Mouse (Mus musculus) liver, adult 2 months (tissue): ENCODE measurements around the gene Epo. TPM values are rescaled to one million over a fixed set of nuclear protein-coding genes. Genes with fewer than 3 reads are reported as not detected.

Experiments used
- DNase-seq: peaks from one replicate; pipeline ENCODE4 v3.0.0-alpha.2; 2011; ENCODE audit warnings: low read depth, low spot score; ENCODE audit errors: extremely low read depth
- H3K27ac ChIP-seq: fragments of 200-500 bp; replicated peaks from 2 replicates; pipeline ENCODE4 v1.5.1; 2012; ENCODE audit warnings: low read depth, mild to moderate bottlenecking, control low read depth, inconsistent platforms, low read length; ENCODE audit not compliant: insufficient read depth
- H3K27me3 ChIP-seq: fragments of 200-500 bp; 2 replicates; pipeline ENCODE4 v1.6.1; 2012; ENCODE audit warnings: mild to moderate bottlenecking, moderate library complexity, low read length, inconsistent platforms; ENCODE audit not compliant: control insufficient read depth, insufficient read depth
- H3K36me3 ChIP-seq: fragments of 200-500 bp; 2 replicates; pipeline ENCODE4 v1.6.1; 2012; ENCODE audit warnings: low read length, inconsistent platforms; ENCODE audit not compliant: control insufficient read depth, insufficient read depth
- H3K4me1 ChIP-seq: fragments of 200-500 bp; 2 replicates; pipeline ENCODE4 v1.6.1; 2011; ENCODE audit warnings: low read length; ENCODE audit not compliant: control insufficient read depth, insufficient read depth
- H3K4me3 ChIP-seq: fragments of 200-500 bp; 2 replicates; pipeline ENCODE4 v1.5.1; 2011; ENCODE audit warnings: low read depth, mild to moderate bottlenecking, control low read depth, low read length, moderate library complexity; ENCODE audit not compliant: insufficient read depth
- H3K79me2 ChIP-seq: fragments of 200-500 bp; 2 replicates; pipeline ENCODE4 v1.6.1; 2012; ENCODE audit warnings: inconsistent platforms, mild to moderate bottlenecking, low read length, moderate library complexity; ENCODE audit not compliant: control insufficient read depth, insufficient read depth
- H3K9ac ChIP-seq: fragments of 200-500 bp; 2 replicates; pipeline ENCODE4 v1.6.1; 2012; ENCODE audit warnings: low read depth, mild to moderate bottlenecking, control low read depth, inconsistent platforms, low read length
- CTCF ChIP-seq: fragments of 200-500 bp; IDR thresholded peaks from 2 replicates; pipeline ENCODE4 v1.5.1; 2011; ENCODE audit warnings: low read depth, low read length, control low read depth
- POLR2A ChIP-seq: fragments of 200-500 bp; IDR thresholded peaks from 2 replicates; pipeline ENCODE4 v1.6.1; 2011; ENCODE audit warnings: low read length, control low read depth; ENCODE audit not compliant: insufficient read depth; ENCODE audit errors: extremely low read depth
- WGBS: fragments of 180-500 bp; shearing (Covaris S2); methylation state at CpG from one replicate; pipeline ENCODE4 v1.1.7; 2018; 5-methylcytosine and 5-hydroxymethylcytosine counted together
- polyA plus RNA-seq: library from polyadenylated mRNA; depleted of rRNA; stranded (reverse); fragments of >200 nt; gene quantifications from 2 replicates; pipeline ENCODE4 v1.2.3, GENCODE M21; 2012
- total RNA-seq: library from RNA; depleted of rRNA; stranded (reverse); fragments of >200 nt; gene quantifications from 2 replicates; pipeline ENCODE4 v1.2.3, GENCODE M21; 2014

The Epo gene
- total and polyA plus RNA-seq, 2 experiments = not detected

- H3K4me3 ChIP-seq = no peak overlapping the region
- no peak overlapping the region for H3K9ac ChIP-seq
- peaks cover 2% of the 10 kb centered on the region for H3K4me1 ChIP-seq
- no peak overlapping the region for H3K27ac ChIP-seq
- no peaks in the 10 kb centered on the region for H3K36me3 ChIP-seq
- WGBS = 13% methylated on average over 13 of the region's 13 CpGs
- H3K79me2 ChIP-seq = no peaks in the 10 kb centered on the region
- TF ChIP-seq CTCF = no peak
- TF ChIP-seq POLR2A = no peak
- no peaks in the 10 kb centered on the region for H3K27me3 ChIP-seq
- DNase-seq = peak; percentile 83
These were observed 39.2 kb downstream of the Epo start for GRCm38 (mm10) chr5:137493831-137494230.

GRCm38 (mm10) chr5:137491559-137491958 lies 41.5 kb downstream of the Epo start:
- H3K36me3 ChIP-seq = no peaks in the 10 kb centered on the region
- H3K9ac ChIP-seq = no peak overlapping the region
- WGBS = 77% methylated on average over 4 of the region's 4 CpGs
- H3K79me2 ChIP-seq = no peaks in the 10 kb centered on the region
- H3K27me3 ChIP-seq = no peaks in the 10 kb centered on the region
- H3K4me1 ChIP-seq = peaks cover 2% of the 10 kb centered on the region
- H3K27ac ChIP-seq = no peak overlapping the region
- TF ChIP-seq POLR2A (no peak), CTCF (no peak)
- no peak for DNase-seq
- H3K4me3 ChIP-seq = no peak overlapping the region

- 92% methylated on average over 7 of the region's 7 CpGs for WGBS
- Histone ChIP-seq H3K4me3 (no peak overlapping the region), H3K27ac (no peak overlapping the region), H3K4me1 (no peaks in the 10 kb centered on the region), H3K79me2 (no peaks in the 10 kb centered on the region), H3K27me3 (no peaks in the 10 kb centered on the region; the same call in 1 of the 2 replicates), H3K9ac (no peak overlapping the region), H3K36me3 (no peaks in the 10 kb centered on the region)
- no peak for TF ChIP-seq POLR2A
- TF ChIP-seq CTCF = no peak
- DNase-seq = no peak
These were observed 45.4 kb downstream of the Epo start for GRCm38 (mm10) chr5:137487616-137488015.

- Histone ChIP-seq H3K9ac (no peak overlapping the region), H3K4me1 (peaks cover 4% of the 10 kb centered on the region), H3K36me3 (no peaks in the 10 kb centered on the region), H3K27me3 (no peaks in the 10 kb centered on the region; the same call in 1 of the 2 replicates), H3K79me2 (no peaks in the 10 kb centered on the region), H3K4me3 (no peak overlapping the region), H3K27ac (no peak overlapping the region)
- WGBS = 6% methylated on average over 17 of the region's 17 CpGs
- DNase-seq = no peak
- no peak for TF ChIP-seq CTCF
- TF ChIP-seq POLR2A = no peak
These were observed 47.2 kb downstream of the Epo start for GRCm38 (mm10) chr5:137485851-137486155.

GRCm38 (mm10) chr5:137485071-137485850 lies 47.8 kb downstream of the Epo start:
- WGBS = 14% methylated on average over 30 of the region's 30 CpGs
- no peaks in the 10 kb centered on the region; the same call in 1 of the 2 replicates for H3K27me3 ChIP-seq
- H3K36me3 ChIP-seq = no peaks in the 10 kb centered on the region
- no peak overlapping the region for H3K9ac ChIP-seq
- no peak for TF ChIP-seq POLR2A
- no peak for TF ChIP-seq CTCF
- H3K27ac ChIP-seq = no peak overlapping the region
- H3K4me1 ChIP-seq = peaks cover 4% of the 10 kb centered on the region
- no peak for DNase-seq
- H3K4me3 ChIP-seq = no peak overlapping the region
- no peaks in the 10 kb centered on the region for H3K79me2 ChIP-seq

GRCm38 (mm10) chr5:137481897-137482296 lies 51.1 kb downstream of the Epo start:
- H3K27me3 ChIP-seq = no peaks in the 10 kb centered on the region; the same call in 1 of the 2 replicates
- 8% methylated on average over 8 of the region's 8 CpGs for WGBS
- TF ChIP-seq POLR2A = no peak
- no peak for TF ChIP-seq CTCF
- DNase-seq = peak; percentile 84
- peak overlapping the region; percentile 30; the same call in 1 of the 2 replicates for H3K27ac ChIP-seq
- H3K4me1 ChIP-seq = peaks cover 4% of the 10 kb centered on the region
- no peak overlapping the region for H3K9ac ChIP-seq
- H3K79me2 ChIP-seq = no peaks in the 10 kb centered on the region
- no peak overlapping the region for H3K4me3 ChIP-seq
- no peaks in the 10 kb centered on the region for H3K36me3 ChIP-seq
